Mouse (Mus musculus): Measurements from ENCODE around the gene B830017H08Rik. TPM values are rescaled to one million over a fixed set of nuclear protein-coding genes. Genes with fewer than 3 reads are reported as not detected.

The B830017H08Rik gene
- total and polyA plus RNA-seq, 2 experiments from 2014 or later: 7.8 to 13.5 TPM

GRCm38 (mm10) chr16:17876096-17876495 lies 43.2 kb downstream of the B830017H08Rik start:
- TF ChIP-seq CTCF (IDR thresholded peaks at IDR 0.05): no peak
- ATAC-seq (ENCODE audit: low FRiP score) (no peak), DNase-seq (ENCODE audit: low spot score) (no peak)
- no peak overlapping the region for H3K4me2 ChIP-seq (ENCODE audit: low read depth, low read length, poor library complexity, severe bottlenecking)
- no peaks in the 10 kb centered on the region for H3K9me3 ChIP-seq (ENCODE audit: low read length)
- no peaks in the 10 kb centered on the region for H3K4me1 ChIP-seq (ENCODE audit: insufficient read depth, low read length)
- no peaks in the 10 kb centered on the region for H3K27me3 ChIP-seq (ENCODE audit: insufficient read depth, low read length)
- H3K4me3 ChIP-seq (ENCODE audit: low read depth, low read length): no peak overlapping the region
- no peak overlapping the region for H3K9ac ChIP-seq (replicated peaks; ENCODE audit: low read length, poor library complexity, severe bottlenecking)
- H3K27ac ChIP-seq (ENCODE audit: low read depth, low read length): no peak overlapping the region
- 93% methylated on average over 1 of the region's 1 CpGs for WGBS
- H3K36me3 ChIP-seq (ENCODE audit: insufficient read depth, low read length): peaks cover 8% of the 10 kb centered on the region

DNA sequence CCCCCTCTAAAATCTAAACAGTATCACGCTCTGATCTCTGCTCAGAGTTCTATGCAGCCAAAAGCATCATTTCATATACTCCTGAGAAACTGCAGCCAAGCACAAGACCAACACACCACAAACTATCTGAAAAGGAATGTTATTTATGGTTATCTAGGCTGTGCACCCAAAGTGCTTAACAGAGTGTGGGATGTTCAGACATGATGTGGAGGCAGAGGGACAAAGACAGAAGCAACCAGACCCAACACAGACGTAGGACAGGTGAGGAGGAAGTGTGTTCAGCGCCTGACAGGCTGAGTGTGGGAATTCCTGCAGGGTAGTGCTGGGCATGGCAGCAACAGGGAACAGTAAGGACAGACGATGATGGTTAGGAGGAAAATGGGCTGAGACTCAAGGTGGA lies 46.6 kb downstream of the B830017H08Rik start:
- Histone ChIP-seq H3K27me3 (ENCODE audit: insufficient read depth, low read length) (no peaks in the 10 kb centered on the region), H3K36me3 (ENCODE audit: insufficient read depth, low read length) (0 out of 2 replicates have a peak, but pooled peaks cover 5% of the 10 kb centered on the region), H3K4me3 (ENCODE audit: low read depth, low read length) (no peak overlapping the region), H3K9ac (replicated peaks; ENCODE audit: low read length, poor library complexity, severe bottlenecking) (no peak overlapping the region), H3K27ac (ENCODE audit: low read depth, low read length) (no peak overlapping the region), H3K9me3 (ENCODE audit: low read length) (no peaks in the 10 kb centered on the region), H3K4me2 (ENCODE audit: low read depth, low read length, poor library complexity, severe bottlenecking) (no peak overlapping the region), H3K4me1 (ENCODE audit: insufficient read depth, low read length) (no peaks in the 10 kb centered on the region)
- TF ChIP-seq CTCF (IDR thresholded peaks at IDR 0.05): no peak
- 92% methylated on average over 4 of the region's 4 CpGs for WGBS
- DNase-seq (ENCODE audit: low spot score) (no peak), ATAC-seq (ENCODE audit: low FRiP score) (no peak)

DNA sequence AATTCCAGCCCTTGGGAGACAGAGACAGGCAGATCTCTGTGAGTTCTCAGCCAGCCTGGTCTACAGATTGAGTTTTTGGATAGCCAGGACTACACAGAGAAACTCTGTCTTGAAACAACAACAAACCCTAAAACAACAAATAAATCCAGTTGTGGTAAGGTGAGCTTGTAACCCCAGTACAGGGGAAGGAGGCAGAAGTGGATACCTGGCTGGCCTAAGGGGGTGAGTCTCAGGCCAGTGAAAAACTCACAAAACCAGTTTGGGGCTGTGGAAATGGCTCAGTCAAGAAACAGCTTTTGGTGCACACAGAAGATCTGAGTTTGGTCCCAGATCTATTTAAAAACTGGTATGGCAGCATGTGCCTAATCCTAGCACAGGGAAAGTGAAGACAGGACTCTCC lies 49.3 kb downstream of the B830017H08Rik start:
- Histone ChIP-seq H3K9me3 (ENCODE audit: low read length) (no peaks in the 10 kb centered on the region), H3K4me1 (ENCODE audit: insufficient read depth, low read length) (peaks cover 4% of the 10 kb centered on the region; the same call in 1 of the 2 replicates), H3K4me2 (ENCODE audit: low read depth, low read length, poor library complexity, severe bottlenecking) (no peak overlapping the region), H3K4me3 (ENCODE audit: low read depth, low read length) (no peak overlapping the region), H3K27ac (ENCODE audit: low read depth, low read length) (no peak overlapping the region), H3K9ac (replicated peaks; ENCODE audit: low read length, poor library complexity, severe bottlenecking) (no peak overlapping the region), H3K27me3 (ENCODE audit: insufficient read depth, low read length) (no peaks in the 10 kb centered on the region), H3K36me3 (ENCODE audit: insufficient read depth, low read length) (0 out of 2 replicates have a peak, but pooled peaks cover 5% of the 10 kb centered on the region)
- ATAC-seq (ENCODE audit: low FRiP score) (no peak), DNase-seq (ENCODE audit: low spot score) (no peak)
- no peak for TF ChIP-seq CTCF (IDR thresholded peaks at IDR 0.05)

DNA sequence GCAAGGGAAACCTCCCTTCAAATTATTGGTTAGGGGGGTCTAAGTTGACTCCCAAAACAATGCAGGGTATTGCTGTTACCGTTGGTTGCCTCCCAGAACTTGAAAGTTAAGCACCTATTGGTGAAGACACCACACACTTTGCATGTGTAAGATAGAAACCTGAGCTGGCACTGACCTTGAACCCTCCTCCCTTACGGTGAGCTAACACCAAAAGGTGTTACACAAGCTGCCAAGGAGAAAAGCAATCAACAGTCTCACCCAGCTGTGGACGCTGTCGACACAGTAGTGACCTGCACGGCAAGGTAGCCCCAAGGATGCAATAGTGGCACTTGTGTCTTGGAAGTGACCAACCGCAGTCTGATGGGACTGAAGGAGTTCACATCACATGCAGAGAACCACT lies 51.2 kb downstream of the B830017H08Rik start:
- no peak for ATAC-seq (ENCODE audit: low FRiP score)
- Histone ChIP-seq H3K27me3 (ENCODE audit: insufficient read depth, low read length) (no peaks in the 10 kb centered on the region), H3K36me3 (ENCODE audit: insufficient read depth, low read length) (0 out of 2 replicates have a peak, but pooled peaks cover 5% of the 10 kb centered on the region), H3K4me2 (ENCODE audit: low read depth, low read length, poor library complexity, severe bottlenecking) (no peak overlapping the region), H3K4me1 (ENCODE audit: insufficient read depth, low read length) (peaks cover 4% of the 10 kb centered on the region; the same call in 1 of the 2 replicates), H3K9ac (replicated peaks; ENCODE audit: low read length, poor library complexity, severe bottlenecking) (no peak overlapping the region), H3K27ac (ENCODE audit: low read depth, low read length) (no peak overlapping the region), H3K4me3 (ENCODE audit: low read depth, low read length) (no peak overlapping the region), H3K9me3 (ENCODE audit: low read length) (no peaks in the 10 kb centered on the region)
- 91% methylated on average over 6 of the region's 6 CpGs for WGBS
- no peak for TF ChIP-seq CTCF (IDR thresholded peaks at IDR 0.05)
- no peak for DNase-seq (ENCODE audit: low spot score)

Other genes with a start within 250 kb of the B830017H08Rik start
- gene Slc7a4, start 249.9 kb upstream of the B830017H08Rik start, total RNA-seq (2014; rRNA removed): 69.7 and 76.6 TPM in 2 replicates
- gene Slc7a4, start 249.9 kb upstream of the B830017H08Rik start, polyA plus RNA-seq (2015; fragmentation: Nextera tagmentation; extraction: Ambion mirVana): 45.7 and 46.5 TPM in 2 replicates
- 49.9 and 58.5 TPM in 2 replicates for gene Smpd4, start 213.8 kb upstream of the B830017H08Rik start, total RNA-seq (2014; rRNA removed)
- 23.4 and 24.7 TPM in 2 replicates for gene Smpd4, start 213.8 kb upstream of the B830017H08Rik start, polyA plus RNA-seq (2015; fragmentation: Nextera tagmentation; extraction: Ambion mirVana)
- 22.5 and 25.3 TPM in 2 replicates for gene Ccdc74a, start 186.7 kb upstream of the B830017H08Rik start, total RNA-seq (2014; rRNA removed)
- 30.8 and 35.5 TPM in 2 replicates for gene Ccdc74a, start 186.7 kb upstream of the B830017H08Rik start, polyA plus RNA-seq (2015; fragmentation: Nextera tagmentation; extraction: Ambion mirVana)
- 58.3 and 60.7 TPM in 2 replicates for gene Med15, start 100.2 kb upstream of the B830017H08Rik start, total RNA-seq (2014; rRNA removed)
- gene Med15, start 100.2 kb upstream of the B830017H08Rik start, polyA plus RNA-seq (2015; fragmentation: Nextera tagmentation; extraction: Ambion mirVana): 43.0 and 49.3 TPM in 2 replicates
- 150 and 156 TPM in 2 replicates for gene Klhl22, start 73.5 kb upstream of the B830017H08Rik start, total RNA-seq (2014; rRNA removed)
- 79.3 and 82.6 TPM in 2 replicates for gene Klhl22, start 73.5 kb upstream of the B830017H08Rik start, polyA plus RNA-seq (2015; fragmentation: Nextera tagmentation; extraction: Ambion mirVana)
- 8.5 and 12.6 TPM in 2 replicates for gene Scarf2, start 35.8 kb upstream of the B830017H08Rik start, total RNA-seq (2014; rRNA removed)
- 2.1 and 2.4 TPM in 2 replicates for gene Scarf2, start 35.8 kb upstream of the B830017H08Rik start, polyA plus RNA-seq (2015; fragmentation: Nextera tagmentation; extraction: Ambion mirVana)
- 2.4 and 12.8 TPM in 2 replicates for gene Car15, start 5.2 kb downstream of the B830017H08Rik start, total RNA-seq (2014; rRNA removed)
- gene Car15, start 5.2 kb downstream of the B830017H08Rik start, polyA plus RNA-seq (2015; fragmentation: Nextera tagmentation; extraction: Ambion mirVana): 1.7 and 2.0 TPM in 2 replicates
- 0.66 and 1.6 TPM in 2 replicates for gene Gm20518, start 58.5 kb downstream of the B830017H08Rik start, total RNA-seq (2014; rRNA removed)
- gene Gm20518, start 58.5 kb downstream of the B830017H08Rik start, polyA plus RNA-seq (2015; fragmentation: Nextera tagmentation; extraction: Ambion mirVana): 0.15 and 0.25 TPM in 2 replicates
- not detected in 2 replicates for gene Tssk1, start 61.1 kb downstream of the B830017H08Rik start, total RNA-seq (2014; rRNA removed)
- 0.07 TPM in 1 of 2 replicates, not detected in the other for gene Tssk1, start 61.1 kb downstream of the B830017H08Rik start, polyA plus RNA-seq (2015; fragmentation: Nextera tagmentation; extraction: Ambion mirVana)
- 161 and 178 TPM in 2 replicates for gene Dgcr2, start 65.4 kb downstream of the B830017H08Rik start, total RNA-seq (2014; rRNA removed)
- gene Dgcr2, start 65.4 kb downstream of the B830017H08Rik start, polyA plus RNA-seq (2015; fragmentation: Nextera tagmentation; extraction: Ambion mirVana): 94.0 and 95.9 TPM in 2 replicates
- gene Tssk2, start 65.5 kb downstream of the B830017H08Rik start, total RNA-seq (2014; rRNA removed): not detected in 2 replicates
- not detected in 2 replicates for gene Tssk2, start 65.5 kb downstream of the B830017H08Rik start, polyA plus RNA-seq (2015; fragmentation: Nextera tagmentation; extraction: Ambion mirVana)
- 40.4 and 52.2 TPM in 2 replicates for gene Ess2, start 78.2 kb downstream of the B830017H08Rik start, total RNA-seq (2014; rRNA removed)
- gene Ess2, start 78.2 kb downstream of the B830017H08Rik start, polyA plus RNA-seq (2015; fragmentation: Nextera tagmentation; extraction: Ambion mirVana): 41.3 and 43.4 TPM in 2 replicates
- 0.61 TPM in 1 of 2 replicates, not detected in the other for gene Gsc2, start 81.9 kb downstream of the B830017H08Rik start, total RNA-seq (2014; rRNA removed)
- gene Gsc2, start 81.9 kb downstream of the B830017H08Rik start, polyA plus RNA-seq (2015; fragmentation: Nextera tagmentation; extraction: Ambion mirVana): 0.31 and 0.52 TPM in 2 replicates
- gene Slc25a1, start 95.1 kb downstream of the B830017H08Rik start, total RNA-seq (2014; rRNA removed): 178 and 184 TPM in 2 replicates
- gene Slc25a1, start 95.1 kb downstream of the B830017H08Rik start, polyA plus RNA-seq (2015; fragmentation: Nextera tagmentation; extraction: Ambion mirVana): 146 and 155 TPM in 2 replicates
- not detected in 2 replicates for gene Vpreb2, start 147.3 kb downstream of the B830017H08Rik start, total RNA-seq (2014; rRNA removed)
- gene Vpreb2, start 147.3 kb downstream of the B830017H08Rik start, polyA plus RNA-seq (2015; fragmentation: Nextera tagmentation; extraction: Ambion mirVana): not detected in 2 replicates
- 64.0 and 68.5 TPM in 2 replicates for gene Dgcr6, start 219.7 kb downstream of the B830017H08Rik start, total RNA-seq (2014; rRNA removed)
- gene Dgcr6, start 219.7 kb downstream of the B830017H08Rik start, polyA plus RNA-seq (2015; fragmentation: Nextera tagmentation; extraction: Ambion mirVana): 164 and 172 TPM in 2 replicates

Data from midbrain, postnatal 0 days (tissue).